Mouse (Mus musculus) MEL (cell line): ENCODE measurements around the gene Map3k21.

Experiments
- CTCF ChIP-seq, 3 experiments: IDR thresholded peaks in 2 of 3; conservative IDR thresholded peaks in 1 of 3; 2 replicates each; pipeline ENCODE4 v1.5.1; 2011 to 2012; ENCODE audit warnings: low read length in 3 of 3, low read depth in 2 of 3, mild to moderate bottlenecking in 2 of 3, improper control_type of control experiment in 1 of 3, inconsistent platforms in 1 of 3, mixed read lengths in 1 of 3, moderate library complexity in 1 of 3; ENCODE audit not compliant: control insufficient read depth in 1 of 3, insufficient read depth in 1 of 3, poor library complexity in 1 of 3, severe bottlenecking in 1 of 3
- ELF1 ChIP-seq: IDR thresholded peaks from 2 replicates; pipeline ENCODE4 v1.6.1; 2014; ENCODE audit warnings: low read depth, mild to moderate bottlenecking, inconsistent platforms, low read length, improper control_type of control experiment, moderate library complexity
- EP300 ChIP-seq, 2 experiments: IDR thresholded peaks; 2 replicates each; pipeline ENCODE4 v1.6.1; 2011; ENCODE audit warnings: improper control_type of control experiment in 2 of 2, low read length in 2 of 2, low read depth in 1 of 2, mild to moderate bottlenecking in 1 of 2
- GATA1 ChIP-seq: IDR thresholded peaks from 2 replicates; pipeline ENCODE4 v1.6.1; 2011; ENCODE audit warnings: low read depth, low read length, improper control_type of control experiment
- MAX ChIP-seq: IDR thresholded peaks from 2 replicates; pipeline ENCODE4 v1.6.1; 2011; ENCODE audit warnings: low read length, improper control_type of control experiment
- POLR2A ChIP-seq, 2 experiments: IDR thresholded peaks; 2 replicates each; pipeline ENCODE4 v1.6.1; 2011 to 2012; ENCODE audit warnings: low read length in 2 of 2, mild to moderate bottlenecking in 2 of 2, control low read depth in 1 of 2, improper control_type of control experiment in 1 of 2, low read depth in 1 of 2, moderate library complexity in 1 of 2; ENCODE audit not compliant: control insufficient read depth in 1 of 2, insufficient read depth in 1 of 2, poor library complexity in 1 of 2

DNA sequence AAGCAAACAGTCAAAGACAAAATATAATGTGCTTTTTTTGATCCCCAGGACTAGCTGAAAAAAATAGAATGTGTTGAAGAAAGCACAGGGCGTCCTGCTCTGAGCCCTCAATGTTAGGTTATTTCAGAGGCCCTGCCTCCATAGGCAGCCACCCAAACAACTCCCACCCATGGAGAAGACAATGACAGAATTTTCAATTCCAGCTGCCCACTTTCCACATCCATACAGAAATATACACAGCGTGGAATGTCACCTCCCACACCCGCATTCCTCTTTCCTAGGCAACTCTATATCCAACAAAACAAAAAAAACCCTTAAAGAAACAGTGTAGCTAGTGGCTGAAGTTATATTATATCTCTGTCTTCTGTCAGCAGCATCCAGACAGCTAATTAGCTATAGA is 61.1 kb downstream of the Map3k21 start:
- TF ChIP-seq EP300 (IDR thresholded peaks at IDR 0.05; ENCODE audit: low read depth in 1 of 2, low read length in 2 of 2) (no peak), CTCF (IDR thresholded peaks at IDR 0.05 in 2 of 3, conservative IDR thresholded peaks at IDR 0.05 in 1 of 3; ENCODE audit: control insufficient read depth in 1 of 3, insufficient read depth in 1 of 3, low read depth in 2 of 3, low read length in 3 of 3, poor library complexity in 1 of 3, severe bottlenecking in 1 of 3) (no peak), MAX (no peak), ELF1 (no peak), POLR2A (IDR thresholded peaks at IDR 0.05; ENCODE audit: control insufficient read depth in 1 of 2, insufficient read depth in 1 of 2, low read depth in 1 of 2, low read length in 2 of 2, poor library complexity in 1 of 2) (no peak), GATA1 (no peak)
